Mouse (Mus musculus) testis, adult 2 months (tissue): ENCODE measurements around the gene Zpld1. TPM values are rescaled to one million over a fixed set of nuclear protein-coding genes. Genes with fewer than 3 reads are reported as not detected.

Experiments
- H3K27ac ChIP-seq: fragments of 200-500 bp; 2 replicates; pipeline ENCODE4 v1.5.1; 2012; ENCODE audit warnings: low read depth, low read length; ENCODE audit not compliant: control insufficient read depth, insufficient read depth
- H3K27me3 ChIP-seq: fragments of 200-500 bp; 2 replicates; pipeline ENCODE4 v1.6.1; 2012; ENCODE audit warnings: mild to moderate bottlenecking, low read length, moderate library complexity; ENCODE audit not compliant: control insufficient read depth, insufficient read depth
- H3K36me3 ChIP-seq: fragments of 200-500 bp; 2 replicates; pipeline ENCODE4 v1.6.1; 2012; ENCODE audit warnings: mild to moderate bottlenecking, low read length; ENCODE audit not compliant: control insufficient read depth, insufficient read depth
- H3K4me1 ChIP-seq: fragments of 200-500 bp; 2 replicates; pipeline ENCODE4 v1.6.1; 2012; ENCODE audit warnings: low read length; ENCODE audit not compliant: control insufficient read depth, insufficient read depth
- H3K4me3 ChIP-seq: fragments of 200-500 bp; 2 replicates; pipeline ENCODE4 v1.5.1; 2012; ENCODE audit warnings: low read depth, mild to moderate bottlenecking, low read length, moderate library complexity, mixed read lengths; ENCODE audit not compliant: control insufficient read depth
- CTCF ChIP-seq: fragments of 200-500 bp; IDR thresholded peaks from 2 replicates; pipeline ENCODE4 v1.5.1; 2012; ENCODE audit warnings: low read depth, mild to moderate bottlenecking, inconsistent platforms, low read length, moderate library complexity; ENCODE audit not compliant: control insufficient read depth, insufficient read depth, insufficient replicate concordance
- POLR2A ChIP-seq: fragments of 200-500 bp; IDR thresholded peaks from 2 replicates; pipeline ENCODE4 v1.6.1; 2012; ENCODE audit warnings: low read depth, mild to moderate bottlenecking, inconsistent platforms, low read length, moderate library complexity; ENCODE audit not compliant: control insufficient read depth
- polyA plus RNA-seq: library from polyadenylated mRNA; depleted of rRNA; stranded (reverse); fragments of >200 nt; gene quantifications from 2 replicates; pipeline ENCODE4 v1.2.3, GENCODE M21; 2012; rRNA removed

Gene Zpld1
- polyA plus RNA-seq: 0.08 and 0.12 TPM in 2 replicates

- no peak within 1 kb of the TSS for H3K4me3 ChIP-seq
- H3K36me3 ChIP-seq: no peaks in the 10 kb centered on the region
- H3K27ac ChIP-seq: no peak within 1 kb of the TSS
- no peaks in the 10 kb centered on the region for H3K27me3 ChIP-seq
- no peaks in the 10 kb centered on the region for H3K4me1 ChIP-seq
- TF ChIP-seq CTCF (no peak), POLR2A (no peak)
Observed at GRCm38 (mm10) chr16:55297886-55298285, at the start of gene Zpld1. Gene Zpld1, minus strand, starts transcription at chr16:55297986.

DNA sequence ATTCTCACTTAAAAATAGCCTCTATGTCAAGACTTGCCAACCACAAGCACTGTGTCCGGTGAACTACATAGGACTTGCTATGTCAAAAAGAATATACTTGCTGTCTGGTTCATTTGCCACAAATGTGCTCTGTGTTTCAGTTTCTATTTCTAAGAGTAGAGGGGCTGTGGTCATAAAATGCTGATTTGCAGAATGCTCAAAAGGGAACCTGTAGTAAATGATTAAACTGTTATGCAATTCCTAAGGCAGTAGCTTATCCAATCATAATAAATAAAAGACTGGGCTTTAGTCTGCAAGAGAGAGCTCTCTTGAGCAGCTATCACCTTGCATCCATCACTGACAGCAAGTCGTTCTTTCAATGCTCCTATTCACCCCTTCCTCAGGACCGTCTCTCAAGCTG is 47.9 kb upstream of the Zpld1 start:
- TF ChIP-seq CTCF: no peak
- Histone ChIP-seq H3K27me3 (no peaks in the 10 kb centered on the region), H3K27ac (no peak overlapping the region), H3K4me1 (no peaks in the 10 kb centered on the region), H3K4me3 (no peak overlapping the region), H3K36me3 (no peaks in the 10 kb centered on the region)

DNA sequence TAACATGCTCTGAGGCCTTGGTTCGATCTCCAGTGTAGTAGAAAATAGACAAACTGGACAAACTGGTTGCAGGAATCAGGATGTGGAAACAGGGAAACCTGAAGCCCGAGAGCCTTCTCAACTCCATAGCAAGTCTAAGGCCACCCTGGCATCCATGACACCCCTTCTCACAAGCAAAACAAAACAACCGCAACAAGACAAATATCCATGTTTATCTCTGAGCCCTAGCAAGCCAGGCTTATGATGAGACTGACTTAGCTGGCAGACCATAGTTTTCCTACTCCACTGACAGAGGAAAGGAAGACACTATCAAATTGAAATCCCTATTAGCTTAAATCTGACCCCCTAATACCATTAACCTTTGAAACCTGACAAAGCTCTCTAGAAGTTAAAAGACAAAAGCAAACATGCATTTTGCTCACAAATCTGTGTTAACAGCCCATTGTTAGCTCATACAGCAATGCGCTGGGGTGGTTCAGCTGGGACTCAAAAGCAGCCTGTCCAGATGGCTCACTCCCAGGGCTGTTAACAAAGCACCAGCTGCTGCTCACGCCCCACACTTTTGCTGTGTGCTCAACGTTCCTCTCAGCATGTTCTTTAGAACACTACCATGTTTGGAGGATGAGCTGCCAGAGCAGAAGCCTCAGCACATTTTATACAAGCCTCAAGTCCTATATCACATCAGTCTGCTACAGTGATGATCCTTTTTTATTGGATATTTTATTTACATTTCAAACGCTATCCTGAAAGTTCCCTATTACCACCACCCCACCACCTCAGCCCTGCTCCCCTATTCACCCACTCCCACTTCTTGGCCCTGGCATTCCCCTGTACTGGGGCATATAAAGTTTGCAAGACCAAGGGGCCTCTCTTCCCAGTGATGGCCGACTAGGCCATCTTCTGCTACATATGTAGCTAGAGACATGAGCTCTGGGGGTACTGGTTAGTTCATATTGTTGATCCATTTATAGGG is 24.0 kb upstream of the Zpld1 start:
- Histone ChIP-seq H3K4me1 (no peaks in the 10 kb centered on the region), H3K27ac (no peak overlapping the region), H3K36me3 (no peaks in the 10 kb centered on the region), H3K4me3 (no peak overlapping the region), H3K27me3 (no peaks in the 10 kb centered on the region)
- TF ChIP-seq CTCF: no peak
- no peak for TF ChIP-seq POLR2A

DNA sequence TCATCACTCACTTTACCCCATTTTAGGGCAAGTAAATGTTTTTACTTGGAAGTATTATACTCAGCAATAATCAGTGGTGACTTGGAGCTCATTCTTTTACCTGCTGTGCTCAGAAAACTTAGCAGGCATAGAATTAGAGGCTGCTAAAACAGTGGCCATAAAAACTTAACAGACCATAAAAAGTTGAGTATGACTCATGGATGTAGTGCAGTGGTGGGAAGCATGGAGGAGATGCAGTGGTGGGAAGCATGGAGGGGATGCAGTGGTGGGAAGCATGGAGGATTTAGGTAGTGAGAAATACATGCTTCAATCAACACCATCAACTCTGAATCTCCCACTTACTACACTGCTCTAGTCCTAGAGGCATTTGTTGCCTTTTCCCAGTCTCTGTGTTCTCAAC is 19.2 kb upstream of the Zpld1 start:
- TF ChIP-seq CTCF (no peak), POLR2A (no peak)
- no peaks in the 10 kb centered on the region for H3K4me1 ChIP-seq

GRCm38 (mm10) chr16:55312106-55312505 is 14.3 kb upstream of the Zpld1 start:
- TF ChIP-seq POLR2A: no peak
- TF ChIP-seq CTCF: no peak
- Histone ChIP-seq H3K27me3 (no peaks in the 10 kb centered on the region), H3K4me1 (no peaks in the 10 kb centered on the region), H3K4me3 (no peak overlapping the region), H3K27ac (no peak overlapping the region), H3K36me3 (no peaks in the 10 kb centered on the region)

More for the DNA sequence above, 19.2 kb upstream of the Zpld1 start:
- Histone ChIP-seq H3K36me3 (no peaks in the 10 kb centered on the region), H3K27me3 (no peaks in the 10 kb centered on the region), H3K27ac (no peak overlapping the region), H3K4me3 (no peak overlapping the region)

GRCm38 (mm10) chr16:55282696-55283095 is 15.1 kb downstream of the Zpld1 start:
- no peaks in the 10 kb centered on the region for H3K4me1 ChIP-seq
- H3K36me3 ChIP-seq: no peaks in the 10 kb centered on the region
- TF ChIP-seq CTCF (no peak), POLR2A (no peak)
- H3K27me3 ChIP-seq: no peaks in the 10 kb centered on the region
- H3K27ac ChIP-seq: no peak overlapping the region
- no peak overlapping the region for H3K4me3 ChIP-seq

DNA sequence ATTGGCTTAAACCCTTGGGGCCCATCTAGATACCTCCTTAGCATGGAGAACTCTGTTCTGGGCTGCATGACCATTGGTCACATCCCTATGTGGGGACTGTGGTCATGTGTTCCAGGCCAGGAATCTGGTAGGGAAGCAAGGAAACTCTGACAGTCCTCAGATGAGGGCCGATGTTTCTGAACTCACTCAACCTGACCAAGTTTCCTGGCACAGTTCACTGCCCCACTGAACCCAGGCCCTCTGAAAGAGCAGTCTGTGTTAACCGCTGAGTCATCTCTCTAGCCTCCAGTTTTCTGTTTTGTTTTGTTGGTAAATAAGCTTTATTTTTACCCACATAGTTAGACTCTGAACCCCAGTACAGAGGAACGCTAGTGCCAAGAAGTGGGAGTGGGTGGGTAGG is 20.3 kb downstream of the Zpld1 start:
- Histone ChIP-seq H3K4me3 (no peak overlapping the region), H3K27ac (no peak overlapping the region), H3K4me1 (no peaks in the 10 kb centered on the region), H3K36me3 (no peaks in the 10 kb centered on the region), H3K27me3 (no peaks in the 10 kb centered on the region)
- TF ChIP-seq POLR2A: no peak
- TF ChIP-seq CTCF: no peak

DNA sequence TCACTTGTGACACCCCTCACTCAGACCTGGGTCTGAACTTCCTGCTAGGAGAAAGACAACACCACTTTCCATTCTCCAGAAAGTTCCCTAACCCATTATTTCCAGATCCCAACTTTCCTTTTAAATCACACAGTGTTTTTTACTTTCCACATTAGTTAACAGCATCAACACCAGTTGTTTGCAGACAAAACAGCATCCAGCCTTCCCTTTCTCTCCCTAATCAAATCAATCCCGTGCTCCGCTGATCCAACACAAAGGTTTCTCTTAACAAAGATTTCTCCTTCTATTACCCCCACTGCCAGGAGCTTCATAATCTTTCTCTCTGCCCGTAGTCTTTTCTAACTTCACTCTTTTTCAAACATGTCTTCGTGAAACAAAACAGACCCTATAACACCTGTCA is 32.5 kb downstream of the Zpld1 start:
- H3K4me3 ChIP-seq: no peak overlapping the region
- H3K36me3 ChIP-seq: no peaks in the 10 kb centered on the region
- TF ChIP-seq POLR2A: no peak
- no peak for TF ChIP-seq CTCF
- H3K27me3 ChIP-seq: no peaks in the 10 kb centered on the region
- H3K4me1 ChIP-seq: no peaks in the 10 kb centered on the region
- no peak overlapping the region for H3K27ac ChIP-seq
